Mouse (Mus musculus): ENCODE measurements around the gene Sla2. TPM values are rescaled to one million over a fixed set of nuclear protein-coding genes. Genes with fewer than 3 reads are reported as not detected.
A peak's percentile ranks its signal among the peaks of the same experiment; 100 is the strongest.
"Not testable (repeated sequence)": the region's sequence is repeated elsewhere in the genome, so short reads cannot be mapped to it uniquely, and the experiment has no call there.

Gene Sla2
- polyA plus RNA-seq, 1 experiment from 2014 or later, result 2.4 TPM

DNA sequence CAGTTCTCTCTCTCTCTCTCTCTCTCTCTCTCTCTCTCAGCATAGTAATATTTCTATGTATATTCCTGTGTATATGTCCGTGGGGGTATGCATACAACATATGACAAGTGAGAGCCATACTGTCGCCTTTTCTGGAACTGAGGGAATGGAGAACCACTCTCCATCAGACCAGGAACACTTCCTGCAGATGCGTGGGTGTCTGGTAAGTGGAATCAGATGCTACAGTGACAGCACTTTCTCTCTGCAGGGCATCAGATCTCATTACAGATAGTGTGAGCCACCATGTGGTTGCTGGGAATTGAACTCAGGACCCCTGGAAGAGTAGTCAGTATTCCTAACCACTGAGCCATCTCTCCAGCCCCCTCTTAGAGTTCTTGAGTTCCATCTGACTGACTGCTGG, 1.5 kb upstream of the Sla2 start:
- DNase-seq, result no peak
- peaks cover 9% of the 10 kb centered on the region for H3K4me1 ChIP-seq (ENCODE audit: insufficient read depth)

DNA sequence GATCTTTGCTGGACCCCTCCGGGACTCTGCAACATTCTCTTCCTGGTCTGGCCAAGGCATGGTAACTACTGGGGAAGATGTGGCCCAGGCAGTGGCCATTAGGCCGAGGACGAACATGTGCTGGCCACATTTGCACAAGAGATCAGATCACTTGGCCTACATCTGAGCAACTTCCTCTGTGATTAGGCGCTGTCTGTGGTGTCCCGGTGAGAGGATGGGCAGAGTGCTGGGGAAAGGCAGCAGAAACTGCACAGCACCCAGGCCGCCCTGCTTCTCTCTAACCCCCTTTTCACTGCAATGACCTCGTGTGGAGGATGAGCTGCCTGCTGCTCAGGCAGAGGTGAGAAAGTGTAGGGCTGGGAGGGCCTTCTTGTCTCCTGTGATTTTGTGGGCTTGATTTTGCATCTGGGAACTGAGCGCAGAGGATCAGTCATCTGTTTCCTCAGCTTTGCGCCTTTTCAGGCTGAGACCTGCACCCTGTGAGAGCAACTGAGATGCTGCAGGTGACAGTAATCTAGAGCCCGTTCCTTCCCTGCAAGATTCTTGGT, 834 bp downstream of the Sla2 start:
- Histone ChIP-seq H3K4me1 (ENCODE audit: insufficient read depth) (peaks cover 26% of the 10 kb centered on the region), H3K4me2 (ENCODE audit: low read depth, low read length) (no peak overlapping the region), H3K9ac (replicated peaks) (no peak overlapping the region), H3K27ac (ENCODE audit: low read depth) (no peak overlapping the region), H3K27me3 (ENCODE audit: insufficient read depth, low read length) (no peaks in the 10 kb centered on the region), H3K9me3 (ENCODE audit: low read length) (no peaks in the 10 kb centered on the region), H3K4me3 (ENCODE audit: low read depth, low read length) (no peak overlapping the region), H3K36me3 (replicated peaks; ENCODE audit: insufficient read depth, low read length) (no peaks in the 10 kb centered on the region)
- DNase-seq (no peak), ATAC-seq (no peak)
- TF ChIP-seq CTCF (IDR thresholded peaks at IDR 0.05; ENCODE audit: low read depth) (no peak), EP300 (IDR thresholded peaks at IDR 0.05; ENCODE audit: low read depth) (no peak)
- WGBS (ENCODE audit: insufficient replicate concordance), result 49% methylated on average over 10 of the region's 10 CpGs

More for the DNA sequence above, 1.5 kb upstream of the Sla2 start:
- no peaks in the 10 kb centered on the region for H3K36me3 ChIP-seq (replicated peaks; ENCODE audit: insufficient read depth, low read length)
- no peak overlapping the region for H3K27ac ChIP-seq (ENCODE audit: low read depth)
- H3K27me3 ChIP-seq (ENCODE audit: insufficient read depth, low read length), result no peaks in the 10 kb centered on the region
- H3K4me2 ChIP-seq (ENCODE audit: low read depth, low read length), result no peak overlapping the region
- no peak for ATAC-seq
- TF ChIP-seq CTCF (IDR thresholded peaks at IDR 0.05; ENCODE audit: low read depth) (no peak), EP300 (IDR thresholded peaks at IDR 0.05; ENCODE audit: low read depth) (no peak)
- 60% methylated on average over 3 of the region's 3 CpGs for WGBS (ENCODE audit: insufficient replicate concordance)
- no peak overlapping the region for H3K9ac ChIP-seq (replicated peaks)
- H3K9me3 ChIP-seq (ENCODE audit: low read length), result no peaks in the 10 kb centered on the region
- no peak overlapping the region for H3K4me3 ChIP-seq (ENCODE audit: low read depth, low read length)

DNA sequence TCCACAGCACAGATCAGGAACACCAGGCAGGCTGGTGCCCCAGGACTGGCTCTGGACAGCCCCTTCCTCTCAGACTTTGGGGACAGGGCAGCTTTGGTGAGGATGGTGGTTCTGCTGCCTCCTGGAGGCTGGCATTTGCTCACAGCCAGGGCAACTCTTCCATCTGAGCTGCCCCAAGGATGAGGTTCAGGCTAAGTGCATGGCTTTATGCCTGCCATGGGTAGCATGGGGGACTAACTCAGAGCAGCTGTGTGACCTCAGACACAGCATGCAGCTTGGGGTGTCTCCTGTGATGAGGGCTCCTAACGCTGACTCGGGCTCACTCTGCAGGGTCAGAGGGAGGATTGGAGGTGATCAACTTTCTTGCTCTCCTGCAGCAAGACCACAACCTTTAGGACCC, 1.3 kb downstream of the Sla2 start:
- not testable (repeated sequence) for H3K27me3 ChIP-seq (ENCODE audit: insufficient read depth, low read length); ATAC-seq; H3K4me3 ChIP-seq (ENCODE audit: low read depth, low read length); DNase-seq; H3K9ac ChIP-seq (replicated peaks); H3K36me3 ChIP-seq (replicated peaks; ENCODE audit: insufficient read depth, low read length); H3K9me3 ChIP-seq (ENCODE audit: low read length); H3K27ac ChIP-seq (ENCODE audit: low read depth); H3K4me2 ChIP-seq (ENCODE audit: low read depth, low read length)
- H3K4me1 ChIP-seq (ENCODE audit: insufficient read depth), result peaks cover 26% of the 10 kb centered on the region
- 81% methylated on average over 2 of the region's 2 CpGs for WGBS (ENCODE audit: insufficient replicate concordance)

DNA sequence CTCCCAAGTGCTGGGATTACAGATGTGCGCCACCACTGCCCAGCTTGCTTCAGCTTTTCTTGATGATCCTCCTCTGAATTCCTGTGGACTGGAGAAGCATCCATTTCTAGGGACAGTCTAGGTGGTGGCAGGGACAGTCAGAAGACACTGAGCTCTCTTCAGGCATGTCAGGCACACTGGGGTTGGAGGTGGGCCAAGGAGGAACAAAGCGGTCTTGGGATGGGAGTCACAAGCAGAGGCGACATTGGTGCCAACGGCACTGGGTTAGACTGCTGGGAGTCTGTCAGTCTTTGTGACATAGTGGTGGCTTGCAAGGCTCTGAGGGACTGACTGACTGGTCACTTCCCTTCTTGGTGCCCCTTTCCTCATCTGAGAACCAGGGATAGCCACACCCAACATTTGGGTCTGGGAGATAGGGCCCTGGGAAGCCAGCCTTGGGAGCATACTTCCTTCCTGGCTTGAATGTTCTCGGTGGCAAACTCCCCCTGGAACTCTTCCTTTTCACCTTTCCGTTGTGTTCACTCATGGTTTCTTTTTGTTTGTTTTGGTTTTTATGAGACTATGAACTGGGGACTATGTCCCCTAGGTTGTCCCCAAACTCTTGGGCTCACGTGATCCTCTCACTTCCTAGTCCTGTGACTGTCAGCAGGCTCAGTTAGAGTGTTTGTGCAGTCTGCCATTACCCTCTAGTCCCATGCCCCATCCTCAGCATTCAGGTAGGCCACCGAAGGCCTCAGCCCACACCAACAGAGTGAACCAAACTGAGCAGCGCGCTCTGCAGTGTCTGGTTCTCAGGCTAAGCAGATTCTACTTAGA, 2.4 kb downstream of the Sla2 start:
- peaks cover 26% of the 10 kb centered on the region for H3K4me1 ChIP-seq (ENCODE audit: insufficient read depth)
- no peaks in the 10 kb centered on the region for H3K36me3 ChIP-seq (replicated peaks; ENCODE audit: insufficient read depth, low read length)
- no peak overlapping the region for H3K27ac ChIP-seq (ENCODE audit: low read depth)
- DNase-seq (no peak), ATAC-seq (peak; percentile 24; the same call in 1 of the 2 replicates)
- no peaks in the 10 kb centered on the region for H3K27me3 ChIP-seq (ENCODE audit: insufficient read depth, low read length)
- no peaks in the 10 kb centered on the region for H3K9me3 ChIP-seq (ENCODE audit: low read length)
- H3K9ac ChIP-seq (replicated peaks), result no peak overlapping the region
- H3K4me2 ChIP-seq (ENCODE audit: low read depth, low read length), result peak overlapping the region; percentile 29; the same call in 1 of the 2 replicates
- H3K4me3 ChIP-seq (ENCODE audit: low read depth, low read length), result no peak overlapping the region
- no peak for TF ChIP-seq EP300 (IDR thresholded peaks at IDR 0.05; ENCODE audit: low read depth)
- TF ChIP-seq CTCF (IDR thresholded peaks at IDR 0.05; ENCODE audit: low read depth), result no peak
- 68% methylated on average over 10 of the region's 10 CpGs for WGBS (ENCODE audit: insufficient replicate concordance)

DNA sequence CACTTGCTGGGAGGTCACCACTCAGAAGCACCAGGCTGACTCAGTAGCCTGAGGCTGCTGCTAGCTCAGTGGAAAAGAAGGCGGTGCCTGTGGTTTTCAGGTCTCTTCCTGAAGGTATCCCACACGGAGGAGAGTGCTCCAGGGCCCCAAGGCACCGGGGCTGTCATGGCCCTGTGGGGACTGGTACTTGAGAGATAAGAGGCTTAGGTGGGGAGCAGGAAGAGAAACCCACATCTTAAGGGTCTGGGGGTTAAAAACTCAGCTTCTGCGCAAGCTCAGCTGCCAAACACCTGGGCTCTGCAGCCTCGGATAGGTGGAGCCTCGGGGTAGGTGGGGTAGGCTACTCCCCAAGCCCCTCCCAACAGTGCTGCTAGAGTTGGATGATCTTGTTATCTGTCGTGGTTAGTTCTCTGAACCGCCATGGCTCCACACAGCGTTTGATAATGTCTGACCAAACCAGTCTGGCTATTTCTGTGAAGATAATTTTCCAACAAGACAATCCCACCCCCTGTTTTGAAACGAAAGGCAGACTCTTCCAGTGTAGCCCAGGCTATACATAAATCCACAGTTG, 4.5 kb downstream of the Sla2 start:
- H3K4me3 ChIP-seq (ENCODE audit: low read depth, low read length), result no peak overlapping the region
- peak; percentile 81 for ATAC-seq
- H3K4me2 ChIP-seq (ENCODE audit: low read depth, low read length), result peak overlapping the region; percentile 61
- H3K9me3 ChIP-seq (ENCODE audit: low read length), result no peaks in the 10 kb centered on the region
- TF ChIP-seq EP300 (IDR thresholded peaks at IDR 0.05; ENCODE audit: low read depth) (peak; percentile 31; the same call in 1 of the 2 replicates), CTCF (IDR thresholded peaks at IDR 0.05; ENCODE audit: low read depth) (no peak)
- 19% methylated on average over 10 of the region's 10 CpGs for WGBS (ENCODE audit: insufficient replicate concordance)
- peak; percentile 45 for DNase-seq
- no peaks in the 10 kb centered on the region for H3K36me3 ChIP-seq (replicated peaks; ENCODE audit: insufficient read depth, low read length)
- no peaks in the 10 kb centered on the region for H3K27me3 ChIP-seq (ENCODE audit: insufficient read depth, low read length)
- peaks cover 37% of the 10 kb centered on the region for H3K4me1 ChIP-seq (ENCODE audit: insufficient read depth)
- H3K9ac ChIP-seq (replicated peaks), result no peak overlapping the region; the same call in 1 of the 2 replicates
- H3K27ac ChIP-seq (ENCODE audit: low read depth), result 0 out of 2 replicates have a peak overlapping the region, but pooled peaks have one; percentile 3

DNA sequence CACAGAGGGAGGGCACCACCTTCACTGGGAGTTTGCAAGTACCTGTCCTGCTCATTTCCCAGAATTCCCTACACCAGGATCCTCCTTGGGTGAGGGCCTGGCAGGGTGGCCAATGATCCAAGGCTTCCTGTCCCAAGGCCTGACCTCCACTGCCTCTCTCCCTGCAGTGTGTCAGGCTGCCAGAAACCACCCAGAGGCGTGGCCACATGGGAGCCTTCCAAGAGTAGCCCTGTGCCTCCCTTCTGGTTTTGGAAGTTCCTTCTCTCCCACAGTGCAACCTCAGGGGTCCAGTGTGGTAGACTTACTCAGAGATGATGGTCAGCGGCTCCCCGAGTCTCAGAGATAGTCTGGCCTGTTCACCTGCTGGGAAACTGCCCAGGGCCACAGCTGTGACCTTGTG, 7.5 kb downstream of the Sla2 start:
- WGBS (ENCODE audit: insufficient replicate concordance), result 73% methylated on average over 3 of the region's 3 CpGs
- peaks cover 32% of the 10 kb centered on the region for H3K4me1 ChIP-seq (ENCODE audit: insufficient read depth)
- no peak overlapping the region for H3K27ac ChIP-seq (ENCODE audit: low read depth)
- H3K27me3 ChIP-seq (ENCODE audit: insufficient read depth, low read length), result no peaks in the 10 kb centered on the region
- TF ChIP-seq CTCF (IDR thresholded peaks at IDR 0.05; ENCODE audit: low read depth) (no peak), EP300 (IDR thresholded peaks at IDR 0.05; ENCODE audit: low read depth) (no peak)
- peaks cover 10% of the 10 kb centered on the region for H3K36me3 ChIP-seq (replicated peaks; ENCODE audit: insufficient read depth, low read length)
- no peak overlapping the region for H3K4me3 ChIP-seq (ENCODE audit: low read depth, low read length)
- no peaks in the 10 kb centered on the region for H3K9me3 ChIP-seq (ENCODE audit: low read length)
- ATAC-seq, result no peak
- no peak for DNase-seq
- no peak overlapping the region for H3K4me2 ChIP-seq (ENCODE audit: low read depth, low read length)
- H3K9ac ChIP-seq (replicated peaks), result no peak overlapping the region

All from liver, postnatal 0 days (tissue).